In the genomic region with DNA sequence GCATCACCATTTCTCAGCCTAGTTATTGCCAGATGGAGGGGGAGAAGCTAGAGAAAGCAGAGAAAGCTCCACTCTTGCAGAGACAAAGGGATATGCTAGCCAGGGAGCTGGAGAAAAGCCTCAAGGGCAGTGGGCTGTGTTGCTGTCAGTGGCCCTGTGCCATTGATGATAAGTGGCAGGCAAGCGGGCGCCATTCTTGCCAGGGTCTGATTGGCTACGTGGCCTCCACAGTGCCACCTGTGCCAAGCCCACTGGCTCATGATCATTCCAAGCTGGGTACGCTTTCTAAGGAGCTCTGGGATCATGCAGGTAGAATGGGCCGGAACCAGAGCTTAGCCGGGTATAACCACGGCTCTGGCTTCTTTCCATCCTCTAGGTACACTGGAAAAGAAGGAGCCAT, we compare ENCODE assay signal across 18 mouse cellular contexts. TPM values are rescaled to one million over a fixed set of nuclear protein-coding genes. Genes with fewer than 3 reads are reported as not detected.
DNase-seq lines count a peak whose midpoint lies in the region; ATAC-seq and TF ChIP-seq lines count a peak whose summit lies in the region.
"Had no signal": no experiment of that assay in that cellular context is flagged by ENCODE, and none has a peak within 500 bp of the region (broad histone marks: within the 10 kb centered on the region; RNA-seq: fewer than 3 reads in every experiment).

No protein-coding gene starts in this region.

- H3K27me3 ChIP-seq in midbrain, postnatal 0 days (ENCODE audit: insufficient read depth, low read length) = no peaks in the 10 kb centered on the region; the same call in none of the 2 replicates
- H3K27me3 ChIP-seq: embryonic facial prominence, embryonic 13.5 days; intestine, embryonic 15.5 days had no signal

- peak; percentile 29; the same call in 1 of the 2 replicates for ATAC-seq in midbrain, postnatal 0 days (ENCODE audit: low FRiP score)
- ATAC-seq: intestine, embryonic 15.5 days; liver, postnatal 0 days had no signal

- peak; percentile 81 for DNase-seq in left cerebral cortex, postnatal 4 days
- DNase-seq in left cerebral cortex, adult 18-20 months (ENCODE audit: low spot score in 2 of 2) = no peak
- peak; percentile 73 for DNase-seq in cerebellum, adult 11-12 months
- DNase-seq in cerebellum, postnatal 10 days = peak; percentile 91 to 95
- DNase-seq in midbrain, postnatal 0 days (ENCODE audit: low spot score) = peak; percentile 74
- no peak for DNase-seq in layer of hippocampus, postnatal 10 days (ENCODE audit: low spot score in 2 of 2)
- DNase-seq in spleen, postnatal 10 days (ENCODE audit: low spot score in 2 of 2) = no peak
- DNase-seq: kidney, postnatal 4 days; liver, postnatal 0 days; thymus, adult 18-20 months had no signal

- H3K9me3 ChIP-seq in midbrain, postnatal 0 days (ENCODE audit: low read length) = no peaks in the 10 kb centered on the region
- H3K9me3 ChIP-seq: embryonic facial prominence, embryonic 13.5 days; intestine, embryonic 15.5 days; limb, embryonic 12.5 days had no signal

- H3K4me3 ChIP-seq in midbrain, postnatal 0 days (ENCODE audit: low read depth, low read length) = no peak overlapping the region
- H3K4me3 ChIP-seq: embryonic facial prominence, embryonic 13.5 days; intestine, embryonic 15.5 days; limb, embryonic 12.5 days had no signal

- no peak for TF ChIP-seq CTCF in midbrain, postnatal 0 days (IDR thresholded peaks at IDR 0.05)

- no peak overlapping the region for H3K4me2 ChIP-seq in midbrain, postnatal 0 days (ENCODE audit: low read depth, low read length, poor library complexity, severe bottlenecking)
- H3K4me2 ChIP-seq: embryonic facial prominence, embryonic 13.5 days; intestine, embryonic 15.5 days; limb, embryonic 12.5 days had no signal

- WGBS in midbrain, postnatal 0 days = 73% methylated on average over 7 of the region's 7 CpGs

- intact Hi-C loops in left cerebral cortex, postnatal 4 days (cut with DNase I) = no loop called here

- H3K36me3 ChIP-seq in midbrain, postnatal 0 days (ENCODE audit: insufficient read depth, low read length) = no peaks in the 10 kb centered on the region
- H3K36me3 ChIP-seq: embryonic facial prominence, embryonic 13.5 days; intestine, embryonic 15.5 days; limb, embryonic 12.5 days had no signal

- no peaks in the 10 kb centered on the region for H3K4me1 ChIP-seq in midbrain, postnatal 0 days (ENCODE audit: insufficient read depth, low read length)
- H3K4me1 ChIP-seq: embryonic facial prominence, embryonic 13.5 days; intestine, embryonic 15.5 days; limb, embryonic 12.5 days had no signal

- no peak overlapping the region for H3K27ac ChIP-seq in midbrain, postnatal 0 days (ENCODE audit: low read depth, low read length)
- H3K27ac ChIP-seq: embryonic facial prominence, embryonic 13.5 days; intestine, embryonic 15.5 days; limb, embryonic 12.5 days had no signal

- no peak overlapping the region for H3K9ac ChIP-seq in midbrain, postnatal 0 days (replicated peaks; ENCODE audit: low read length, poor library complexity, severe bottlenecking)
- H3K9ac ChIP-seq: embryonic facial prominence, embryonic 13.5 days; intestine, embryonic 15.5 days; limb, embryonic 12.5 days; liver, postnatal 0 days had no signal

RNA-seq across cellular contexts. Expression of a gene that starts 23.9 kb away (rescaled TPM):
- not detected for total RNA-seq in left cerebral cortex, postnatal 4 days (2021)
- 1 to 10 TPM; 3.8 to 6.9 TPM for total RNA-seq in left cerebral cortex, adult 18-20 months (2021)
- not detected in 2 replicates for total RNA-seq in midbrain, postnatal 0 days (2014; rRNA removed)
- polyA plus RNA-seq in midbrain, postnatal 0 days (2015; fragmentation: Nextera tagmentation; extraction: Ambion mirVana) = not detected in 2 replicates
- under 1 TPM; 0.33 to 0.41 TPM for total RNA-seq in layer of hippocampus, postnatal 10 days (2021)
- total RNA-seq: adrenal gland, postnatal 4 days; CH12.LX; common myeloid progenitor, adult 5-6 weeks; gastrocnemius, postnatal 4 days had no signal
- polyA plus RNA-seq: embryonic facial prominence, embryonic 13.5 days; heart, postnatal 0 days; intestine, embryonic 15.5 days; limb, embryonic 12.5 days; liver, postnatal 0 days had no signal

Comparison
In these comparisons a context has a peak if more than half of its experiments do, and no peak if none do; other contexts are left out.
1. DNase-seq: peak in left cerebral cortex, postnatal 4 days (single experiment), cerebellum, adult 11-12 months (single experiment), cerebellum, postnatal 10 days (2 of 2) and midbrain, postnatal 0 days (single experiment); none in left cerebral cortex, adult 18-20 months (0 of 2), layer of hippocampus, postnatal 10 days (0 of 2) and spleen, postnatal 10 days (0 of 2).